Mouse (Mus musculus) embryo, embryonic 11.5 days (tissue): ENCODE results near the gene Mmp9.

ENCODE experiments used
- DNase-seq: peaks from one replicate; pipeline ENCODE4 v3.0.0-alpha.2; 2012; ENCODE audit warnings: low read depth, low spot score

Mmp9 gene

DNA sequence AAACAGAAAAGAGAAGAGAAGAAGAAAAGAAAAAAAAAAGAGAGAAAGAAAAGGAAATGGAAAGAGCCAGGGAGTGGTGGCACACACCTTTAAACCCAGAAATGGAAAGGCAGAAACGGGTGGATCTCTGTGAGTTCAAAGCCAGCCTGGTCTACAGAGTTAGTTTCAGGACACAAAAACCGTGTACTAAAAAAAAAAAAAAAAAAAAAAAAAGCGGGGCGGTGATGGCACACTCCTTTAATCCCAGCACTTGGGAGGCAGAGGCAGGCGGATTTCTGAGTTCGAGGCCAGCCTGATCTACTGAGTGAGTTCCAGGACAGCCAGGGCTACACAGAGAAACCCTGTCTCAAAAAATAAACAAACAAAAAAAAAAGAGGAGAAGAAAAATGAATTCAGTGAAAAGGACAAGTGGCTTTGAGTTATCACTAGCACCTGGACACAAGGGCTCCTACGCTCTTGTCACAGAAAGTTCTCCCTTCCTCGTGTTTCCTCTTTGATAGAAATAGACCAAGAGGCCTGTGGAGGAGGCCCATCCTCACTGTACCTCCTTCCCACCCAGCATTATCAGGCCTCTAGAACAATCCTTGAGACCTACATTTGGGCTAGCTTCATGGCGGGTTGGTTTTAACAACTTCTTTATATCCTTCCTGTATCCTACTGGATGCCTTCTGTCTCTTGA lies 27.7 kb upstream of the Mmp9 start:
- DNase-seq, result no peak

DNA sequence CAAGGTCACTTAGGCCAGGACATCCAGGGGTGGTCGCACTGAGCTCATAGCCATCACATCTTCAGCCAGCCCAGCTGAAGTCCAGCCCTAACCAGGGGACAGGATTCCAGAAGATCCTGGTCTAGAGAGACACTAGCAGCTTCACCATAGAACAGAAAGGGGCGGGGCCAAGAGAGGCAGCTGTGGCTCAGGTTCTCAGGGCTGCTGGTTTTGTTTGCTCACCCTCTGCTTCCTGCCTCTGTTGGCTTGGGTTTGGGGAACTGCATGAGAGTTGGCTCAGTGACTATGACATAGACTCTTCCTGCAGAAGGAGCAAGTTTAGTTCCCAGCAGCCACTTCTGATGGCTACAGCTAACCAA lies 27.2 kb upstream of the Mmp9 start:
- no peak for DNase-seq

DNA sequence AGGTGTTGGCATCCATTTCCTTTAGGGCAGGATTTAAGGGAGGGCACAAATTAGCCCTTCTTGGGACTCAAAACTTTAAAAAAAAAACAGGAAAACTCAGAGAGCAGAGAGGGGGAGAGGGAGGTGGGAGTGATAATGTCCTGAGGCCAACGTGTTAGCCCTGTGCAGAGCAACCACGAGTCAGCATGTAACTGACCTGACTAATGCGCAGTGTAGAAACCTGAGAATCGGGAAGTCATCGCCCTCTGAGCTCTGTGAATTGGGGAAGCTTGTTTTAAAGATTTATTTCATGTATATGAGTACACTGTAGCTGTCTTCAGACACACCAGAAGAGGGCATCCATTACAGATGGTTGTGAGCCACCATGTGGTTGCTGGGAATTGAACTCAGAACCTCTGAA lies 23.8 kb upstream of the Mmp9 start:
- DNase-seq, result no peak

DNA sequence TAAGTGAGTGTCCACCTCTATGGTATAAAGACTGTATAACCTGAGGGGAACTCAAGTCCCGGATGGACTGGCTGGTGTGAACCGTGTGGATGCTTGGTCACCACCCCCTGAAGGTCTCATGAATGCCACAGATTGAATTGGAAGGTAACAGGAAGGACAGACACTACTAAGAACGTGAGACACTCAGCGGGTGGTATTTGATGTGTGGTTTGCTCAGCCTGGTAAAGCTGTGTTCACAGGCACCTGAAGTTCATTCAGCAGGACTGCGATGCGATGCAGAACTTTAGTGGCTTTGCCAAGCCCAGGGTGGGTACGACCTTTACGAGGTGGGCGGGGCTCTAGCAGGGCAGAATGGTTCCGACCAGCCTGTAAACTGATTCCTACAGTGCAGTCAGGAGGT lies 23.2 kb upstream of the Mmp9 start:
- DNase-seq, result no peak

DNA sequence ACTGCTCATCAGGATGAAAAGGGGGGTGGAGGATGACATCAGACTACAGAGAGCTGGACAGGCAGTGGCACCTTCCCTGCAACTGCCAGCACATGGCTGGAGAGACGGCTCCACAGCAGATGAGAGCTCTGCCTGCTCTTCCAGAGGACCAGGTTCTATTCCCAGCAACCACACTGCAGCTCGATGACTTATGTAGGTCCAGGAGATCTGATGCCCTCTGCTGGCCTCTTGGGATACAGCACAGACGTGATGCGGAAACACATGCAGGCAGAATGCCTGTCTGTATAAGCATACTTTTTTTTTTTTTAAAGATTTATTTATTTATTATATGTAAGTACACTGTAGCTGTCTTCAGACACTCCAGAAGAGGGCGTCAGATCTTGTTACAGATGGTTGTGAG lies 22.3 kb upstream of the Mmp9 start:
- DNase-seq, result no peak

DNA sequence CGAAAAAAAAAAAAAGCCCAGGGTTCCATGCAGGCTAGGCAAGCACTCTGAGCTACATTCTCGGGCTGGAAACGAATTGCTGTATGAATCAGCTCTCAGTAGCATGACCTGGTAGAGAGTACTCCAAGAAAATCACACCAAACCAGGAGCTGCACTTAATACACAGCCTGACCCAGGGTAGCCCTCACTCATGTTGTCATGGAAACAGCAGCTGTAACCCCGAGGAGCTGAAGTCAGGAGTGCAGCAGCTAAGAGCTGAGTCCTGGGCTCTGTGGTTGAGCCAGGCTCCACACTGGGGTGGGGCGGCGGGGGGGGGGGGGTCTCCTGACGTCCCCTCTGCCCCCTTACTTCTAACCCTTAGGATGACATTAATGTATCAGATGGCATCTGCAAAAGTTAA lies 18.6 kb upstream of the Mmp9 start:
- DNase-seq, result no peak

DNA sequence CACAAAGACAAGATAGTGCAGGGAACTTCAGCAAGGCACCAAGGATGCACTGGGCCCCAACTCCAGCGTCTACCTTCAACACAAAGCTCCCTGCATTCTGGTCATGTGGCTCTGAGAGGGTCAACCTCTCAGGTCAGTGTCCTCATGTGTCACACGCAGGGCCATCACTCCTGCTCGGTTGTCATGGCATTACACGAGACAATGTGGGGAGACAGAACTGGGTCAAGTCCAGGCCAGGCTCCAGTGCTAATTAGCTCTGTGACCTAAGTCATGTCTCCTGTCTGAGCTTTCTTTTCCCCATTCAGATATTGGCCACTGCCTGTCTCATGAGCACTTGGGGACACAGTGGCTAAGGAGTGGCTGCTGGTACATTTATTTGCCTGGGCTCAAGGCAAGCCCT lies 17.3 kb upstream of the Mmp9 start:
- DNase-seq, result no peak

DNA sequence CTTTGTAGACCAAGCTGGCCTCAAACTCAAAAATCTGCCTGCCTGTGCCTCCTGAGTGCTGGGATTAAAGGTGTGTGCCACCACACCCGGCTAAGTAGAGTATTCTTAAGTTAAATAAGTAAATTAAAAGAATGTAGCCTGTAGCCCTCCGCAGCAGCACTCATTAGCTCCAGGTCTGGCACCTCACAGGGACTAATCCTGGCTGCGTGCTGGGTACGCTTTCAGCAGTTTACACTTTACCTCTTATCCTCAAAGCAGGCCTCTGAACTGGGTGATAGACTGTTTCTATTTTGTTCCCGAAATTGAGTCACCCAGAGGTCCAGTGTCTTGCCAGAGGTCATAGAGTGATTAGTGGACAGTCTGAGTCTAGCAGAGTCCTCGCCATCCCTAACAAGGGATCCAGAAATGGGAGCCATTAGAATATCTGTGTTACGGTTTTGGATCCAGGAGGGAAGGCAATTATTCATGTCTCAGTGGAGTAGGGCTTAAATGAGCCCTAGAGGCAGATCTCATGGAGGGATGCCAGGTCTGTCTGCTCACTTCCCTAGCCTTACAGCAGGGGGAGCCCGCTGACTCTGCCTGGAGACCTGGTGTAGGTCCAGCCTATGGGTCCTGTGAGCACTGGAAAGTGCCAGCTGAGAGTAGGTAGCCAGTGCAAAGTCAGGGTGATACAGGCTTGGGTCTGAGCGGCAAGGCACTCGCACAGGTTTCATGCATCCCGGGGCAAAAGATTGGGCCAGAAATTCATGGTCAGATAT lies 16.3 kb upstream of the Mmp9 start:
- DNase-seq, result peak; percentile 62

DNA sequence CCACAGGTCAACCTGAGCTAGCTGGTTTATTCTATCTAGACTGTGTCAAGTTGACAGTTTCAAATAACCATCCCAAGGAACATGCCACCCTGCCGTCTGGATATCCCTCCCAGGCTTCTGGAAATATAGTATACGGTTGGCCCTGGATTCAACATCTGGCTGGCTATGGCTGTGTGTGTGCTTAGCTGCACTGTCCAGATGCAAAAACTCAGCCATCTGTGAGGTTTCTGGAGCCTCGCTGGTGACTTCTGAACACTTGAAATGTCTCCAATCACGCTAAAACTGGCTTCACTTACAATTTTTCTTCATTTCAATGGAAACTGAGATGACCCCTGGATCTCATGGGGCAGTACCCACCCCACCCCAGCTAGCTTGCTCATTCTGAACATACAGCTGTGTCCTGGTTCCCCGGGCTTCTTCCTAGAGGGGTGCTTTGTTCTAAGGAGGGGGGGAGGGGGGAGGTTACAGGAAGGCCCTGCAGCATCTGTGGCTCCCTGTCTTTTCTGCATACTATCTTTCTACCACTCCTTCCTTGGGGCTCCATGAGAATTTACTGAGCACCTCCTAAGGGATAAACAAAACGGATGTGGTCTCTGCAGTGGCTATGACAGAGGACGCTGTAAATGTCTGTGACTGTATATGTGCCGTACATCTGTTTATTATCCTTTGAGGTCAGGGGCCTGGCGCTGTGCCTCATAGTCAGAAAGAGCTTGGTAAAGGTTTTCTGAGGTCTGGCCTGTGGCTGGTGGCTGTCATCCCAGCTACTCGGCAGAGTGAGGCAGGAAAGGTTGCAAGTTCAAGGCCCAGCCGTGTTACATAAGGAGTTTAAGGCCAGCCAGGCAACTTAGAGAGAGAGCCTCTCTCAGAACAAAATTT lies 9.6 kb upstream of the Mmp9 start:
- no peak for DNase-seq

DNA sequence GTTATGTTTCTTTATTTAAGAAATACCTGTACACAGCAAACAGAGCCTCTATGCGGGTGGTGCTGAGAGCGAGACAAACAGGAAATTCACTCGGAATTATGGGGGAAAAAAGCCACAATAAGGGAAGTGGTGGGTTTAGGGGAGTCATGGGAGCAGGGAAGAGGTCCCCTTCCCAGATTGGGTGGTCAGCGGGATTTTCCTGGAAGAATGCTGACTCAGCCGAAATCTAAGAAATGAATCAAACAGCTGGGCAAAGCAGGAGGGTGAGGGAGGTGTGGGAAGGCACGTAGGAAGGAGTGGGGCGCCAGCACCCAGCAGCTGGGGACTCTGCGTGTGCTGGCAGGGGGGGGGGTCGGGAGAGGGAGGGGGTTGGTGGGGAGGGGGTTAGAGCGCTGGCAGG lies 7.0 kb upstream of the Mmp9 start:
- DNase-seq, result no peak

DNA sequence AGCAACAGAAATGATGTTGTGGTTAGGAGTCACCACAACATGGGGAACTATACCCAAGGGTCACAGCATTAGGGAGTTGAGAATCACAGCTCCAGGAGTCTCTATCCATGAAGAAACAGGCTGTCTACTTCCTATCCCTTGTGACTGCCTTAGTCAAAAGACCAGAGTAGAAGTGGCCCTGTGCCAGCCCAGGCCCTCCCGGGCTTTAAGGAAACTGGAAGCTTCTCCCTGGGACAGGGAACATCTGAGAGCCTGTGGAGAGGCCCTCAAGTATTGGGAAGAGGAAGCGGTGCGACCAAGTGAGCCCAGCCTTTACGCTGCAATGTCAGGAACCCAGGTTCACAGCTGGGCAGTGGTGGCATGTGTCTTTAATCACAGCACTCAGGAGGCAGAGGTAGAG lies 4.6 kb upstream of the Mmp9 start:
- no peak for DNase-seq

DNA sequence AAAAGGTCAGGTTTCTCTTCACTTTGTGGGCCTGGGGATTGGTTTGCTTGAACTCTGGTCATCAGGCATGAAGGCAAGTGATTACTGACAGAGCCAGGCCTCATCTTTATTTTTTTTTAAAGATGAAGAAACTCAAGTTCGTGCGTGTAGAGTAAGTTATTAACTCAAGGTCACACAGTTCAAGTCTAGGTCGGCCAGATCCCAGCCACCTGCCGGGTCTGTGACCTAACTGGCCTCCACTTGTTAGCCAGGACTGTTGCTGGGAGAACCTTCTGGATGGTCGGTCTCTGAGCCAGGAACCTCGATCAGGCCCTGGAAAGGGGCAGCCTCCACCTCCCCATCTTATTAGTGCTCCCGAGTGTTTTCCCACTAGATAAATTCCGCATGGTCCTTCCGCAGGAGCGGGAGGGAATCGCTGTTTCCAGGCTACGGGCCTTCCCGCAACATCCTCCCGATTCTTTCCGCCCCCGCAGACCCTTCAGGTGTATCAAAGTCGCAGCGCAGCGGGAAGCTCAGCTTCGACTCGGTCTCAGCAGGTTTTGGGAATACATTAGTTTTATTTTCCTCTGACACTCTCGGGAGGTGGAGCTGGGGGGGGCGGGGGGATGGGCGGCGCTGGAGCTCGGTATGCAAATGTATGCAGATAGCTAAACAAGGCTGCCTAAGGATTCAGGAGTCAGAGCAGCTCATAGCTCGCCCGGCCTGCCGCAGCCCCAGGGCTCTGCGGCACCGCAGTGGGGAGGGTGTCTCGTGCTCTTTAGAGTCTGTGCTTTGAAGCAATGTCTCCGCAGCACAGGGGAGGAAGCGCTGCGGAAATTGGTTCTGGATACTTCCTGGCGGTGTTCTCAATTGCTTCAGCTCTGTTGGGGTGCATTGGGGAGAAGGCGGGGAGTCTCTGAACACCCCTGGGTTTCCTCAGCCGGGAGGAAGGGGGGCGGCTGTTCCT lies 2.2 kb upstream of the Mmp9 start:
- no peak for DNase-seq

DNA sequence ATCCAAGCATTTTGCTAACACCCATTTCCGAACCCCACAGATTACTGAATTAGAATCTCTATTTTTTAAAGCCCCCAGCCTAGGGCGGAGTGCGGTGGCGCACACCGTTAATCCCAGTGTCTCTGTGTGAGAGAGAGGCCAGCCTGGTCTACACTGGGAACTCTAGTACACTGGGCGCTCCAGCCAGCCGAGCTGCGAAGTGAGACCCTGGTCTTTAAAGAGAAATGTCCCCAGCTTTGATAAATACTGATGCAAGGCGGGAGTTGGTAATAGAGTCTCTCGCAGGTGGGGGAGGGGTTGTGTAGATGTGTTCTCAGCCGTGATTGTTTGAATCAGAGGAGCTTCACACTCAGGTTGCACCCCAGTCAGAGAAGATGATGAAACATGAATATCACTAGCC lies 1.5 kb upstream of the Mmp9 start:
- DNase-seq, result no peak

DNA sequence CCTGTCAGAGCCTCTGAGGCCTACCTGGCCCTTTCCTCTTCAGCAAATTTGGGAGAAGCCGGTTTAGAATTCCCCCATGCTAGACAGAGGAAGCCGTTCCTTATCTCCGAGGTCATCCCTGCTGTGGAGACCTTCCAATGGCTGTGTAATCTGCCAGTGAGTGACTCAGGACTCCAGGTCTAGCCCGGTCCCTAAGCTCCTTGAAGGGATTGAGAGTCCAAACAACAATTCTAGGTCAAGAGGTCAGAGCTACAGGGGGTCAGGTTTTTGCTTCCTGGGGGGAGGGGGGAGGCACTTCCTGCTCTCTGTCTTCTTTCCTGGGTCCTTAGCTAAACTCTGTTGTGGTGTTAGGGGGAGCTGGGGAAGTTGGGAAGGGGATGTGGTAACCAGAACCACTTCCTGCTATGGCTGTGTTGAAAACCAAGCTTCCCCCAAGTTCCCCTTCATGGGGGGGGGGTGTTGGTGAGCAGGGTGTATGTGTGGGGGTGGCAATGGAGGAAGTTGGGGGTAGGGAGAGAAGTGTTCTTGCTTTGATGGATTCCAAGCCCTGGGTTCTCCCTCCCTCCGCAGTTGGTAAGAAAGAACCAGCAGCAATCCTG lies 2.2 kb downstream of the Mmp9 start:
- no peak for DNase-seq

DNA sequence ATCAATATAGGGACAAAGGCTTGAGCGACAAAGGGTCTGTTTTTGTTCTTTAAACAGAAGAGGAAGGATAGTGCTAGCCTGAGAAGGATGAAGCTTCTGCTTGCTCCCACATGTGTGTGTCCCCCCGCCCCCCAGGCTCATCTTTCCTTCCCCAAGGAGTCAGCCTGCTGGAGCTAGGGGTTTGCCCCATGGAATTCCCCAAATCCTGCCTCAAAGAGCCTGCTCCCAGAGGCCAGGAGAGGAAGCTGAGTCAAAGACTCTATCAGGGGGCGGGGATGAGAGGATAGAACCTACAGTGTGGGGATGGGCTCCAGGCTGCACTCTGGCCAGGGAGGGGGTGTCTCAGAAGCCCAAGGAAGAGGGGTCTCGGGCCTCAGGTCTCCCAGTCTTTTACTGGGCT lies 6.9 kb downstream of the Mmp9 start:
- DNase-seq, result no peak

DNA sequence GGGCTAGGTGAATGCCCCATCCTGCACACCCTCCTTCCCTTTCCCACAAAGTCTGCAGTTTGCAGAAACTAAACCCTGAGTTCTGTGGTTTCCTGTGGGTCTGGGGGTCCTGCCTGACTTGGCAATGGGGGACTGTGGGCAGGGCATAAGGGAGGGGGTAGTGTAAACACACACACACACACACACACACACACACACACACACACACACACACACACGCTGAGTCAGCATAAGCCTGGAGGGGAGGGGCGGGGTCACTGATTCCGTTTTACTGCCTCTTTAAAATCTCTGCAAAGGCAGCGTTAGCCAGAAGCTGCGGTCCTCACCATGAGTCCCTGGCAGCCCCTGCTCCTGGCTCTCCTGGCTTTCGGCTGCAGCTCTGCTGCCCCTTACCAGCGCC lies 7.3 kb downstream of the Mmp9 start:
- DNase-seq, result no peak

DNA sequence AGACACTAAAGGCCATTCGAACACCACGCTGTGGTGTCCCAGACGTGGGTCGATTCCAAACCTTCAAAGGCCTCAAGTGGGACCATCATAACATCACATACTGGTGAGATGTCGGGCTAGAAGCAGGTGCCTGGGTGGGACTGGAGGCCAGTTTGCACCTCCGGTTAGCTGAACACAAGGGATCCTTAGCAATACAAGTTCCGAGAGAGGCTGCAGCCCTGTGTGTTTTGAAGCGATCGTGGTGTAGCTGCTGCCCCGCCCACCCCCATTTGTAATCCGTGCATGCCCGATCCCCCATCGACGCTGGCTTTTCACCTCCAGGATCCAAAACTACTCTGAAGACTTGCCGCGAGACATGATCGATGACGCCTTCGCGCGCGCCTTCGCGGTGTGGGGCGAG lies 8.4 kb downstream of the Mmp9 start:
- no peak for DNase-seq

DNA sequence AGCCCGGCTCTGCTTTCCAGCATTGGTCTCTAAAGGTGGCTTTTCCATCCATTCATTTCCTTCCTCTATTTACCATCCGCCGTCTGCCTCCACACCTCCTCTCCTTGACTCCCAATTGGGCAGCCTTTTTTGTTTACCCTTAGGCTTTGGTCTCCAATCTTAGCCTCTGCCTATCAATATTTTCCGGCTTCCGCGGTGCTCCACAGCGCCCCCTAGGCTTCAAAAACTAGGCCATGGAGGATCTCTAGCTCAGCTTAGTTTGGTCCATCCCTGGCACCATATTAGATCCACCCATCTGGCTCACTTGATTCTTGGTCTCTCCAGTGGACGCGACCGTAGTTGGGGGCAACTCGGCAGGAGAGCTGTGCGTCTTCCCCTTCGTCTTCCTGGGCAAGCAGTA lies 9.9 kb downstream of the Mmp9 start:
- DNase-seq, result no peak

DNA sequence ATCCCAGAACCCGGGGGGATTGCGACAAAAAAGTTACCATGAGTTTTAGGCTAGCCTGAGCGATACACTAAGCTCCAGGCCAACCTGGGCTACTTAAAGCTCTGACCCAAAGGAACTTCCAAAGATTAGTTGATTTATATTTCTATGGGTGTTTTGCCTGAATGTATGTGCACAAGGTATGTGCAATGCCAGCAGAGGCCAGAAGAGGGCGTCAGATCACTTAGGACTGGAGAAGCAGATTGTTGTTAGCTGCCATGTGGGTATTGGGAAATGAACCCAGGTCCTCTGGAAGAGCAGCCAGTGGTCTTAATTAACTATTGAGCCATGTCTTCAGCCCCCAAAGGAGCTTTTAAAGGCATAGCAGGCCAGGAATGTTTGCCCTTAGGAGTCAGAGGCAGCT lies 11.2 kb downstream of the Mmp9 start:
- no peak for DNase-seq

DNA sequence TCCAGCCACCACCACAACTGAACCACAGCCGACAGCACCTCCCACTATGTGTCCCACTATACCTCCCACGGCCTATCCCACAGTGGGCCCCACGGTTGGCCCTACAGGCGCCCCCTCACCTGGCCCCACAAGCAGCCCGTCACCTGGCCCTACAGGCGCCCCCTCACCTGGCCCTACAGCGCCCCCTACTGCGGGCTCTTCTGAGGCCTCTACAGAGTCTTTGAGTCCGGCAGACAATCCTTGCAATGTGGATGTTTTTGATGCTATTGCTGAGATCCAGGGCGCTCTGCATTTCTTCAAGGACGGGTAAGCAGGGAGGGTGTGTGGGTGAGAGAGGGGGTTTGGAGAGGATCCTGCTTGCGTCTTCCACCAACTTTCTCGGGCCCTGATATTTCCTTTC lies 11.9 kb downstream of the Mmp9 start:
- no peak for DNase-seq

DNA sequence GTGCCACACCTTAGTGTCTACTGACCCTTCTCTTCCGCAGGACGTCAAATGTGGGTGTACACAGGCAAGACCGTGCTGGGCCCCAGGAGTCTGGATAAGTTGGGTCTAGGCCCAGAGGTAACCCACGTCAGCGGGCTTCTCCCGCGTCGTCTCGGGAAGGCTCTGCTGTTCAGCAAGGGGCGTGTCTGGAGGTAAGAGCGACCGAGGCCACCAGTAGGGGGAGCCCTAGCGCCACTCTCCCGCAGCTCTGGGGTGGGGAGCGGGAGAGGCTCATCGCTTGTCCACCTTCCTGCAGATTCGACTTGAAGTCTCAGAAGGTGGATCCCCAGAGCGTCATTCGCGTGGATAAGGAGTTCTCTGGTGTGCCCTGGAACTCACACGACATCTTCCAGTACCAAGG lies 12.6 kb downstream of the Mmp9 start:
- no peak for DNase-seq
